Mouse (Mus musculus) testis, adult 2 months (tissue): Measurements from ENCODE around the gene 1700067K01Rik. TPM values are rescaled to one million over a fixed set of nuclear protein-coding genes. Genes with fewer than 3 reads are reported as not detected.

Experiments
- H3K27ac ChIP-seq: fragments of 200-500 bp; 2 replicates; pipeline ENCODE4 v1.5.1; 2012; ENCODE audit warnings: low read depth, low read length; ENCODE audit not compliant: control insufficient read depth, insufficient read depth
- H3K27me3 ChIP-seq: fragments of 200-500 bp; 2 replicates; pipeline ENCODE4 v1.6.1; 2012; ENCODE audit warnings: mild to moderate bottlenecking, low read length, moderate library complexity; ENCODE audit not compliant: control insufficient read depth, insufficient read depth
- H3K36me3 ChIP-seq: fragments of 200-500 bp; 2 replicates; pipeline ENCODE4 v1.6.1; 2012; ENCODE audit warnings: mild to moderate bottlenecking, low read length; ENCODE audit not compliant: control insufficient read depth, insufficient read depth
- H3K4me1 ChIP-seq: fragments of 200-500 bp; 2 replicates; pipeline ENCODE4 v1.6.1; 2012; ENCODE audit warnings: low read length; ENCODE audit not compliant: control insufficient read depth, insufficient read depth
- H3K4me3 ChIP-seq: fragments of 200-500 bp; 2 replicates; pipeline ENCODE4 v1.5.1; 2012; ENCODE audit warnings: low read depth, mild to moderate bottlenecking, low read length, moderate library complexity, mixed read lengths; ENCODE audit not compliant: control insufficient read depth
- CTCF ChIP-seq: fragments of 200-500 bp; IDR thresholded peaks from 2 replicates; pipeline ENCODE4 v1.5.1; 2012; ENCODE audit warnings: low read depth, mild to moderate bottlenecking, inconsistent platforms, low read length, moderate library complexity; ENCODE audit not compliant: control insufficient read depth, insufficient read depth, insufficient replicate concordance
- POLR2A ChIP-seq: fragments of 200-500 bp; IDR thresholded peaks from 2 replicates; pipeline ENCODE4 v1.6.1; 2012; ENCODE audit warnings: low read depth, mild to moderate bottlenecking, inconsistent platforms, low read length, moderate library complexity; ENCODE audit not compliant: control insufficient read depth
- polyA plus RNA-seq: library from polyadenylated mRNA; depleted of rRNA; stranded (reverse); fragments of >200 nt; gene quantifications from 2 replicates; pipeline ENCODE4 v1.2.3, GENCODE M21; 2012; rRNA removed

Gene 1700067K01Rik
- polyA plus RNA-seq, 1 experiment = 38.1 TPM

GRCm38 (mm10) chr8:84044900-84045299, 43.6 kb downstream of the 1700067K01Rik start, which contains the start of gene Rln3:
TSS of gene Rln3 (minus strand) at chr8:84045000.
- Histone ChIP-seq H3K4me1 (peaks cover 11% of the 10 kb centered on the region), H3K36me3 (no peaks in the 10 kb centered on the region), H3K27ac (no peak within 1 kb of the TSS), H3K4me3 (peak within 1 kb of the TSS; percentile 52), H3K27me3 (peaks cover 4% of the 10 kb centered on the region)
- TF ChIP-seq POLR2A = no peak
- no peak for TF ChIP-seq CTCF

GRCm38 (mm10) chr8:84046505-84046904, 45.2 kb downstream of the 1700067K01Rik start:
- Histone ChIP-seq H3K4me1 (peaks cover 11% of the 10 kb centered on the region), H3K36me3 (no peaks in the 10 kb centered on the region), H3K27ac (no peak overlapping the region), H3K4me3 (no peak overlapping the region), H3K27me3 (peaks cover 4% of the 10 kb centered on the region)
- TF ChIP-seq CTCF = no peak

GRCm38 (mm10) chr8:84048171-84048570, 46.9 kb downstream of the 1700067K01Rik start:
- H3K27ac ChIP-seq = no peak overlapping the region
- no peak overlapping the region for H3K4me3 ChIP-seq
- H3K27me3 ChIP-seq = peaks cover 2% of the 10 kb centered on the region; the same call in 1 of the 2 replicates
- TF ChIP-seq CTCF (no peak), POLR2A (no peak)
- no peaks in the 10 kb centered on the region for H3K4me1 ChIP-seq
- no peaks in the 10 kb centered on the region for H3K36me3 ChIP-seq

- Histone ChIP-seq H3K36me3 (no peaks in the 10 kb centered on the region), H3K4me1 (no peaks in the 10 kb centered on the region), H3K4me3 (no peak overlapping the region), H3K27me3 (no peaks in the 10 kb centered on the region), H3K27ac (no peak overlapping the region)
- TF ChIP-seq CTCF (no peak), POLR2A (no peak)
Observed at GRCm38 (mm10) chr8:84052746-84053145, 51.4 kb downstream of the 1700067K01Rik start.

- Histone ChIP-seq H3K27ac (no peak overlapping the region), H3K4me3 (no peak overlapping the region), H3K4me1 (no peaks in the 10 kb centered on the region), H3K36me3 (no peaks in the 10 kb centered on the region), H3K27me3 (no peaks in the 10 kb centered on the region)
- TF ChIP-seq CTCF = no peak
- no peak for TF ChIP-seq POLR2A
Observed at GRCm38 (mm10) chr8:84053229-84053628, 51.9 kb downstream of the 1700067K01Rik start.

Other genes starting within 250 kb of the 1700067K01Rik start
- gene Adgrl1, start 101.4 kb upstream of the 1700067K01Rik start, polyA plus RNA-seq = 54.3 and 64.0 TPM in 2 replicates
- 14.9 and 15.2 TPM in 2 replicates for gene Gm10644, start 46.3 kb upstream of the 1700067K01Rik start, polyA plus RNA-seq
- gene Asf1b, start 46.0 kb upstream of the 1700067K01Rik start, polyA plus RNA-seq = 65.0 and 73.8 TPM in 2 replicates
- gene Prkaca, start 28.5 kb upstream of the 1700067K01Rik start, polyA plus RNA-seq = 101 and 103 TPM in 2 replicates
- 13.7 and 15.3 TPM in 2 replicates for gene Samd1, start 3.8 kb upstream of the 1700067K01Rik start, polyA plus RNA-seq
- gene 2210011C24Rik, start 10.7 kb downstream of the 1700067K01Rik start, polyA plus RNA-seq = 10.9 and 15.1 TPM in 2 replicates
- 1.2 and 1.9 TPM in 2 replicates for gene Palm3, start 20.0 kb downstream of the 1700067K01Rik start, polyA plus RNA-seq
- gene Il27ra, start 41.1 kb downstream of the 1700067K01Rik start, polyA plus RNA-seq = 0.08 and 0.12 TPM in 2 replicates
- 0.84 TPM in 1 of 2 replicates, not detected in the other for gene Rln3, start 43.5 kb downstream of the 1700067K01Rik start, polyA plus RNA-seq
- 6.3 and 6.6 TPM in 2 replicates for gene Gm10643, start 63.6 kb downstream of the 1700067K01Rik start, polyA plus RNA-seq
- 83.0 and 89.5 TPM in 2 replicates for gene Rfx1, start 65.3 kb downstream of the 1700067K01Rik start, polyA plus RNA-seq
- gene Dcaf15, start 103.3 kb downstream of the 1700067K01Rik start, polyA plus RNA-seq = 210 and 216 TPM in 2 replicates
- 0.07 and 0.14 TPM in 2 replicates for gene Podnl1, start 124.5 kb downstream of the 1700067K01Rik start, polyA plus RNA-seq
- 30.9 and 38.6 TPM in 2 replicates for gene Cc2d1a, start 146.4 kb downstream of the 1700067K01Rik start, polyA plus RNA-seq
- gene 4930432K21Rik, start 146.5 kb downstream of the 1700067K01Rik start, polyA plus RNA-seq = 57.2 and 65.0 TPM in 2 replicates
- gene Nanos3, start 183.7 kb downstream of the 1700067K01Rik start, polyA plus RNA-seq = 1.6 and 2.4 TPM in 2 replicates
- gene Zswim4, start 235.6 kb downstream of the 1700067K01Rik start, polyA plus RNA-seq = 16.9 and 17.4 TPM in 2 replicates
- 104 and 116 TPM in 2 replicates for gene D8Ertd738e, start 248.2 kb downstream of the 1700067K01Rik start, polyA plus RNA-seq